Mouse (Mus musculus): ENCODE measurements at regions not wholly inside any gene's neighbourhood (a gene's known extent, or its start where the extent isn't known, plus 50 kb on each side); places are given as distances from the start of the nearest gene placed in this dataset.

DNA sequence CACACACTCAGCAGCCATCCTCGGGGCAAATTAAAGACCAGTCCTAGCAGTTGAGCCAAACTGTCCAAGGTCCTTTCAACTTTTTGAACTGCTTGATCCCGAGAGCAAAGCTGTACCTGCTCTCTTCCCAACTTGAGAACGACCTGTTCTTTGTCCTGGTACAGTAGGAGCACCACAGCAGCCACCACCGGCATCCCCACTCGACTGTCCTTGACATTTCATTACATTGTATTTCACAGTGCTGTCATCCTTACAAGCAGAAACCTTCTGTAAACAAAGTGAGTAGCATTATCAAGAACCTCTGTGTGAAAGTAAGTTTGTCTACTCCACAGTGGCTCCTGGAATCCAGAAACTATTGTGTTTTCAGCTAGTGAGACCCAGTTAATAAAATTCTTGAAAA, 240.2 kb upstream of the Zfp462 start:
- no peak for DNase-seq

DNA sequence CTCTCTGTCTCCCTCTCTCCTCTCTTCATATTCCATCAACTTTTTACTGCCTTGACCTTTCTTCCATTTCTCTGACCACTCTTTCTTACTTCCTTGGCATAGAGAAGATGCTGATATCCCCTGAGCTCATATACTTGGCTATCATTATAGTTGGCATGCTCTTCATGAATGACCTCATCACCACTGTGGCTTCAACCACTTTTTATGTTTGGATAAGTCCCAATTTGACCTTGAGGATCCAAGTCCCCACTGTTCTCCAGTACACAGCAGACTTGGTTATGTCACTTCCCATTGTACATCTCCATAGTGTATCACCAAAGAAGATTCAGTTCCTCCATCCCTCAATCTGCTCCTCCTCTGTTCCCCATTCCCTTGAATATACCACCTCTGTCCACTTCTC, 235.1 kb upstream of the Zfp462 start:
- no peak for DNase-seq

DNA sequence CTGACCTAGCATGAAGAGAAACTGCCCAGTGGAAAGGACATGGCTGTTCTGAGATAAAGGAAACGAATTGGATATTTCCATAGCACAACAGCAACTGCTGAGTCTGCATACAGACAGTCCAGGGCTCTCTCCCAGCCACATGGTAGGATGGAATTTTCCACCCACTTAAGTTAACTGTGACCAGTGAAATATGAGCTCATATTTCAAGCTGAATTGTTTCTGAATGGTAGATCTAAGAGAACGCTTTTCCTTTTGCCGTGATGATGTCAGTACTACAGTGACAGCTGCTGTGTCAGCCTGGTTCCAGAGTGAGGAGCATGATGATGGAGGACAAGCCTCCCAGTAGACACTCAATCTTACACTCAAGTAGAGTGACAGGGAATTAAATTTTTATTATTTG, 231.9 kb upstream of the Zfp462 start:
- no peak for DNase-seq

DNA sequence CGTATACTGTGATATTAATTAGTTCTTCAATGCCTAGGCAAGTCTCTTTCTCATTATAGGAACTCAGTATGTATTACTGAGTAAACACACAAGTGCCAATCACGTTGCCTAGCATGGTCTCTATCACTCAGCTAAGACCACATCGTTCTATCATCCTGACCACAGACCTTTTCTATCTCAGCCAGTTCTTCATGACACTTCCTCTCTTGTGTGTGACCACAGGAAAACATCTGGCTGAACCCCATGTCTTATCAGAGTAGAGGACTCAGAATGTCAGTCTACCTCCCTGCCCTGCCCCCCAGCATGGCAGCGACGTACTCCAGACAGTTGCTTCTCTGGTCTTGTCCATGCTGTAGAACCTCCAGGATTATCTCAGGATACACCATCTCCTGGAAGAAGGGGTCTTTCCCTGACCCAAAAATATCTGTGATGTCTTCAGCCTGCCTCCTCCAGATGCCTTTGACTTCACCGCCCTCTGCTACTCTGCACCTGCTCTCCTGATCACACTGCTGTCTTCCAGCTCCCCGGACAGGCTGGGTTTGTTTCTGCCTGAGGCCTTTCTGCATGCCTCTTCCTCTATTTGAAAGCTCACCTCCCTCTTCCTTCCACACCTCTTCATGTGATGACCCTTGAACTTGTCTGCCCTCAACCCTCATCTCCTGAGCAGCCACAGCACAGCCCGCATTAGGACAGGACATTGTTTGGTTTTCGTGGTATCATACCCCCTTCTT, 230.1 kb upstream of the Zfp462 start:
- no peak for DNase-seq

GRCm38 (mm10) chr4:54718083-54718482, 226.8 kb upstream of the Zfp462 start:
- DNase-seq, result no peak

DNA sequence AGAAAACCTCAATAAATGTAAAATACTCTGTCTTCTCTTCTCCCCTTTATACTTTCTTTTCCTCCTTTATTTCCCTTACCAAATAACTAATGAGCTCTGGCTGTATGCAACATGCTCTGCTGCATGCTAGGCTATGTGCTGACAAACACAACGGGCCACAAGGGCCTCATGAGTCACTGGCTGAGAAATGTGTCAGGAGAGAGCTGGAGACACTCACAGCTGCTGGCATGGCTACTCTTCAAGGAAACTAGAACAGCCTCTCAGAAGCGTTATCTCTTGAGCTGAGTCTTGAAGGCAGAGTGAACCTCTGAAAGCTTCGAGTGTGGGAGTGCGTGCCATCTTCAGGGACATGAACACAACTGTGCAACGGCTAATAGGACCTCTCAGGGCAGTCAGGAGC, 205.8 kb upstream of the Zfp462 start:
- no peak for DNase-seq

DNA sequence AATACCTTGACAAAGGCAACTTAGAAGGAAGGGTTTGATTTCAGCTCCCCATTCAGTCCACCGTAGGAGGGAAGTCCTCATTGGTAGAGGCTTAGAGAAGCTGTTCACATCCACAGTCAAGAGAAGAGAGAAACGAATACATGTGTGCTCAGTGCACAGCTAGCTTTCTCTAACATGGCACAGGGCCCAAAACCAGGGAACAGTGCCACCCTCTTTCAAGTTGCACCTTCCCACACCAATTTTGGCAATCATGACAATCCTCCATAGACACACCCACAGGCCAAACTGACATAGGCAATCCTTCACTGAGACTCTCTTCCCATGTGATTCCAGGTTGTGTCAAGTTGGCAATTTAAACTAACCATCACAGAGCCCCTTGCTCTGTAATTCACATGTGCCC, 193.4 kb upstream of the Zfp462 start:
- DNase-seq, result no peak

DNA sequence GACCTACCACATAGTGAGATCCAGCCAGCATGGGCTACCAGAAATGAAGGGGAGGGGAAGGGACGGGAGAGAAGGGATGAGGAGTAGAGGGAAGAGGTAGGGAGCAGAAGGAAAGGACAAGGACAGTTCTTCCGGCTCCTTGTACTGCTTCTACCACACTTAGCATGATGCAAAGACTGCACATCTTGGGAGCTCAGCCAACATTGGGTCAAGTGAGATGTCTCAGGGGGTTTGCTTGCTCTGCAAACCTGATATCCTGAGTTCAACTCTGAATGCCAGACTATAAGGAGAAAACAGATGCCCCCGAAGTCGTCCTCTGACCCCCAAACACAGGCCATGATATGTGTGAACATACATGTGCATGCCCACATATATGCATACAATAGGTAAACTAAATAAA, 188.4 kb upstream of the Zfp462 start:
- no peak for DNase-seq

DNA sequence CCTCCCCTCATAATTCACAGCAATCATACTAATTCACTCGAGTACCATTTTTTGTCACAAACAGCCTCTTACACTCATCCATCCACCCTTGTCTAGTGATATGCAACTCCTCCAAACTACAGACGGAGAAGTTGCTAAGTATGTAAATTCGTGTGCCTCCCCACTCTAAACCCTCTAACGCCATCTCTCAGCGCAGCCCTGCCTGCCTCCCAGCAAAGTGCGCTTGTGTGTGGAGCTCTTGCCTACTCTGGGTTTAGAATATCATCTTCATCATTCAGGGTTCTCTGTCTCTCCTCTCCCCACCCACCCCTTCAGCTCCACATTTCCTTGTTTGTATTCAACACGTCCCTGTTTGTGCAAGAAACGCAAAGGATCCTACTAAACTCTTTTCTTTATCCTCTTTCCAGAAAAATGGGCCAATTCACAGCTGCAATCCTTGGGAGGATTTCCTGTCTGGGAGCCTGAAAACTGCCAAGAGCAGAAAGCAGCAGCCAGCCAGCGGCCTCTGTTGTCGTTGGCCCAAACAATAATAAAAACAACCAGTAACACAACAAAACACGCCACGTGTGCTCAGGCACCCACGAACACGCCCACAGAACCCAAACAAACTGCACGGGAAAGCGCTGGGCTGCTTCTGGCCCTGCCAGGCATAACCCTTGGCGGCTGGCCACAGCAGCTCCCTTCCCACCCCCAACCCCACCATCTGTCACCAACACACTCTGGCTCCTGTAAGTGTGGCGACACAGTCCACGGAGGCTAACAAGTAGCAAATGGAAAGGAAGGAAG, 186.9 kb upstream of the Zfp462 start:
- DNase-seq, result peak; percentile 50 to 58

DNA sequence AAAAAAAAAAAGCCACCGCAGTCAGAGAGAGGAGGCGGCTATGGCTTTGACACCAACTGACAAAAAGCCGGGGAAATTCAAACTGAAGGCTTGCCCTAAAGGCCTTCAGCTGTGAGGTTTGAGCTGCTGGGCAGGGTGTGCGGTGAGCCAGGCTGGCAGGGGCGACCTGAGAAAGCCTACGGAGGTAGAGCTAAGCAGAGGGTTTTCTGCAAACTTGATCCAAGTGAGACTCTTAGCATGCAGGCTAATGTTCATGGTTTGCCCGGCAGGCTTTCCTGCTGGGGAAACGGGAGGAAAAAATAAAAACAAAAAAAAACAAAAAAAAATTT, 186.4 kb upstream of the Zfp462 start:
- no peak for DNase-seq

DNA sequence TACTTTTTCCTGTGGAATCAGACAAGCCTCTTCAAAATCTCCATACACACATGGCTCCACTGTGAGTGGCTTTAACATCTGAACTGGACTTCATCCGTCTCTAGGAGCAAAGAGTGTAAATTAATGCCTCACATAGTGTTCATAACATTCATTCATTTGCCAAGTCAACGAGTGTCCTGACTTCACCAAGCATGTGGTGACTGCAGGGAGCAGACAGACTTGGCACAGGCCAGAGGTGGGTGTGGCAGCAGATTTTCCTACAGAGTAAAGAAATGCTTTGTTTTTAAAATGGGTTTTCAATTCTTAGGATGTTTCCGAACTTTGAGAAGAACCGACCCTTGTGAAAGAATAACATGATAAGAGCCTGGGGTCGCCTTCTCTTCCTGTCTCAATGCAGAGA, 183.6 kb upstream of the Zfp462 start:
- peak in 1 of 2 experiments; percentile 14 for DNase-seq

DNA sequence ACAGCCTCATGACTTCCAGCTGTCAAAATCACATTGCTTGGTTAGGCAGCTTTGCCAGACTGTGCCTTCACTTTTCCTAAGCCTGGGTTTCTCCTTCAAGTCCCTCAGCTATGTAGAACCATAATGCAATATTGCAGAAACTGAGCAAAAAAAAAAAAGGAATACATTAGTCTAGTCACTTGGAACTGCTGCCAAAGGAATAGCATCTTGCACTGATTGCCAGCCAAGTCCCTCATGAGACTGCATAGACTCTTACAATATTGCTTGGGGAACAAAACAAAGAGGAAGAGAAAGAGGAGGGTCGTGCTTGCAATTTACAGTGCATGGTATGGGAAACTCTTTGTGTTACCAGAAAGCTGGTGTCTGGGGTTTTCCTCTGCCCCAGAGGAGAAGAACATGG, 179.8 kb upstream of the Zfp462 start:
- DNase-seq, result no peak

GRCm38 (mm10) chr4:54767506-54768200, 177.2 kb upstream of the Zfp462 start:
- no peak for DNase-seq

DNA sequence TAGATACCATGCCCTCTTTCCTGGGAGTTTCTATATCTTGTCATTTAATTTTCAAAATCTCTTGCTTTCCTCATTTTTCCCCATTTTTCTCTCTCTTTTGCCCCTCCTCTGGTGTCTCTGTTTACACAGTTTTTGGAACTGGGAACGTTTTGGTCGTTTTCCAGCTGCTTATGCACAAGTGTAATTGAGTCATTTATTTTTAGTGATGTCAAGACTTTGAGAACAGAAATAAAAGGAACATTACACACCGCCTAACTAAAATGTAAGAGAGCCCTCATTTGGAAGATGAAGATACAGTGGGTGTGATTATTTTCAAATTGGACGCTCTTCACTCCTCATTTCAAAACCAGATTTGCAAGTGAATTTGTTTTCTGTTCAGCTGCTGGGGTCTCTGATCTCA, 176.0 kb upstream of the Zfp462 start:
- DNase-seq, result no peak

GRCm38 (mm10) chr4:54774066-54774465, 170.8 kb upstream of the Zfp462 start:
- no peak for DNase-seq

GRCm38 (mm10) chr4:54774717-54775116, 170.1 kb upstream of the Zfp462 start:
- no peak for DNase-seq

DNA sequence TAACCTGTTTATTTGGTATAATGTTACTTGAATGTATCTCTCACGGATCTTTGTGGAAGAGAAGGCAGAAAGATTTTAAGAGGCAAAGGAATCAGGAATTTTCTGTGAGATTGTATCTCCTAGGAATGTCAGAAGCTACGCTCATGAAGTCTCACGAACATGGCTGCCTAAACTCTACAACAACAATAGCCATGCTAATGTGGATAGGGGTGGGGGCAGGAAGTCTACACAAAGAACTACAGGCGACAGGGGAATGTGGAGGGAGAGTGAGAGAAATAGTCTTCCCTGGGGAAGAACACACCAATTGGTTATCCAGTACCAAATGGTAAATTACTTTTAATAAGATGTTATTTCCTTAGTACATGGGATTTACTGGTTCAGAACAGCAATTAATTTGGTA, 164.3 kb upstream of the Zfp462 start:
- DNase-seq, result no peak

GRCm38 (mm10) chr4:54791217-54791742, 153.6 kb upstream of the Zfp462 start:
- DNase-seq, result no peak

DNA sequence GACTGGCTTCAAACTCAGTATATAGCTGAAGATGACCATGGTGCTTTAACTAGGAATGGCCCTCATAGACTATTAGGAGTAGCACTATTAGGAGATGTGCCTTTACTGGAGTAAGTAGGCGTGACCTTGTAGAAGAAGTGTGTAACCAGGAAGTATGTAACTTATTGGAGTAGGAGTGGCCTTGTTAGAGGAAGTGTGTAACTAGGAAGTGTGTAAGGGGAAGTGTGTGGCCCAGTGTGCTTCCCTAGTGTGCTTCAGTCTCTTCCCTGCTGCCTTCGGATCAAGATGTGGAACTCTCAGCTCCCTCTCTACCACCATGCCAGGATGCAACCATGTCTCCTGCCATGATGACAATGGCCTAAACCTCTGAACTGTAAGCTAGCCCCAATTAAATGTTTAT, 151.0 kb upstream of the Zfp462 start:
- no peak for DNase-seq

- no peak for DNase-seq
Observed at GRCm38 (mm10) chr4:54795246-54795645, 149.6 kb upstream of the Zfp462 start.

- no peak for DNase-seq
Observed at GRCm38 (mm10) chr4:54798523-54798922, 146.3 kb upstream of the Zfp462 start.

- no peak for DNase-seq
Observed at GRCm38 (mm10) chr4:54811163-54811562, 133.7 kb upstream of the Zfp462 start.

DNA sequence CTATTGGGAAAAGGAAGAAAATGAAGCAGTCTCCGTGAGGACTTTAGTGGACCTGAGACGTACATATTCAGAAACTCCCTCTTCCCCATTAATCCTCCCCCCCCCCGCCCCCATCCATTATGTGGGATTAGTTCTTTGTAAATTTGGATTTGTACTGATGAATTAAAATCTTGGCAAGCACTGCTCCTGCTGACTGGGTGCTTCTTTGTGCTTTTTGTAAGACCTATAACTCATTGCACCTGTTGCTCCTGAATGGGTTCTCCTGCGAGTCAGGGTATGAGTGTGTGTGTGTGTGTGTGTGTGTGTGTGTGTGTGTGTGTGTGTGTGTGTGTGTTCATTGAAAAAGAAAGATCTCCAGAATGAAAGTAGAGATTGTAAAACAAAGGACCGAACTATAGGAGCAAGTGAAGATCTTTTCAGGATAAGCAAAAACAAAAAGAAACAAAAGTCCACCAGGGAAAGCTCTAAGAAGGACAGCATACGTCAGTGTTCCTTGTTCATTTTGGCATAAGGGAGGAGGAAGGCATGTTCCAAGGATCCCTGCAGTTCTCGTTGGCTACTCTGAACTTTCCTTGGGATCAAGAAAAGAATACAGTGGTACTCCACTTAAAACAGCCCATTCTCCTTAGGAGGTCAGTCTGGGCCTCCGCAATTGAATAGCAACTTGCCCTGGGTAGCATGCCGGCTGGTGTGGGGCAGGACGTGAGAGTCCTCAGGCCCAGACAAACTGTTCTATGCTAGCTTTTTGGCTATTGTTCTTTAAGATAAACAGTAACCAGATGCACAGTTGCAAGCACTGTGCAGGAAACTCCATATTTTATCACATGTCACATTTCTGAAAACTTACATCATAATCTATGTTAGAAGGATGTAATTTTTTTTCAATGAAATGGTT, 131.9 kb upstream of the Zfp462 start:
- DNase-seq, result no peak
